Mouse (Mus musculus): ENCODE measurements around the gene Adamts1. TPM values are rescaled to one million over a fixed set of nuclear protein-coding genes. Genes with fewer than 3 reads are reported as not detected.

The Adamts1 gene
- 14.3 and 14.5 TPM in 2 replicates for polyA plus RNA-seq (2016; fragmentation: Nextera tagmentation; extraction: Ambion mirVana)

GRCm38 (mm10) chr16:85802954-85803353 is at the start of gene Adamts1:
Gene Adamts1, minus strand, starts transcription at chr16:85803113.
- ATAC-seq = peak; percentile 64
- H3K36me3 ChIP-seq = peaks cover 8% of the 10 kb centered on the region; the same call in 1 of the 2 replicates
- H3K9ac ChIP-seq = peak within 1 kb of the TSS; percentile 57
- WGBS (ENCODE audit: insufficient replicate concordance) = under 1% methylated on average over 26 of the region's 26 CpGs
- peaks cover 50% of the 10 kb centered on the region for H3K27me3 ChIP-seq (replicated peaks)
- peak within 1 kb of the TSS; percentile 67 for H3K4me2 ChIP-seq
- H3K4me1 ChIP-seq = peaks cover 8% of the 10 kb centered on the region; the same call in 1 of the 2 replicates
- peak within 1 kb of the TSS; percentile 61 for H3K27ac ChIP-seq
- H3K4me3 ChIP-seq = peak within 1 kb of the TSS; percentile 57
- no peaks in the 10 kb centered on the region for H3K9me3 ChIP-seq (replicated peaks)

GRCm38 (mm10) chr16:85827066-85827465 is 24.2 kb upstream of the Adamts1 start:
- H3K27ac ChIP-seq = no peak overlapping the region
- H3K36me3 ChIP-seq = no peaks in the 10 kb centered on the region
- H3K9ac ChIP-seq = no peak overlapping the region
- no peaks in the 10 kb centered on the region for H3K4me1 ChIP-seq
- no peak overlapping the region for H3K4me3 ChIP-seq
- ATAC-seq = no peak
- H3K9me3 ChIP-seq (replicated peaks) = no peaks in the 10 kb centered on the region
- no peak overlapping the region for H3K4me2 ChIP-seq
- no peaks in the 10 kb centered on the region for H3K27me3 ChIP-seq (replicated peaks)
- 51% methylated on average over 3 of the region's 3 CpGs for WGBS (ENCODE audit: insufficient replicate concordance)

- H3K4me3 ChIP-seq = no peak overlapping the region
- no peak for ATAC-seq
- no peaks in the 10 kb centered on the region for H3K9me3 ChIP-seq (replicated peaks)
- H3K36me3 ChIP-seq = no peaks in the 10 kb centered on the region
- H3K4me1 ChIP-seq = no peaks in the 10 kb centered on the region
- H3K9ac ChIP-seq = no peak overlapping the region
- no peak overlapping the region for H3K27ac ChIP-seq
- H3K27me3 ChIP-seq (replicated peaks) = no peaks in the 10 kb centered on the region
- 56% methylated on average over 5 of the region's 5 CpGs for WGBS (ENCODE audit: insufficient replicate concordance)
- H3K4me2 ChIP-seq = no peak overlapping the region
Observed at GRCm38 (mm10) chr16:85822330-85822916, 19.5 kb upstream of the Adamts1 start.

GRCm38 (mm10) chr16:85819808-85820458 is 17.0 kb upstream of the Adamts1 start:
- no peak overlapping the region for H3K4me2 ChIP-seq
- no peak overlapping the region for H3K4me3 ChIP-seq
- H3K4me1 ChIP-seq = no peaks in the 10 kb centered on the region
- no peaks in the 10 kb centered on the region for H3K27me3 ChIP-seq (replicated peaks)
- no peak overlapping the region for H3K9ac ChIP-seq
- ATAC-seq = no peak
- no peak overlapping the region for H3K27ac ChIP-seq
- 45% methylated on average over 5 of the region's 5 CpGs for WGBS (ENCODE audit: insufficient replicate concordance)
- H3K36me3 ChIP-seq = no peaks in the 10 kb centered on the region
- H3K9me3 ChIP-seq (replicated peaks) = no peaks in the 10 kb centered on the region

GRCm38 (mm10) chr16:85814116-85814515 is 11.2 kb upstream of the Adamts1 start:
- H3K9me3 ChIP-seq (replicated peaks) = no peaks in the 10 kb centered on the region
- 54% methylated on average over 2 of the region's 2 CpGs for WGBS (ENCODE audit: insufficient replicate concordance)

GRCm38 (mm10) chr16:85807626-85808025 is 4.7 kb upstream of the Adamts1 start:
- no peaks in the 10 kb centered on the region for H3K9me3 ChIP-seq (replicated peaks)
- no peaks in the 10 kb centered on the region for H3K36me3 ChIP-seq
- H3K4me1 ChIP-seq = peaks cover 3% of the 10 kb centered on the region; the same call in 1 of the 2 replicates
- no peak overlapping the region for H3K27ac ChIP-seq
- no peak overlapping the region for H3K4me2 ChIP-seq
- no peak overlapping the region for H3K4me3 ChIP-seq
- 8% methylated on average over 2 of the region's 2 CpGs for WGBS (ENCODE audit: insufficient replicate concordance)
- peaks cover 28% of the 10 kb centered on the region for H3K27me3 ChIP-seq (replicated peaks)
- H3K9ac ChIP-seq = no peak overlapping the region
- no peak for ATAC-seq

More at GRCm38 (mm10) chr16:85814116-85814515, 11.2 kb upstream of the Adamts1 start:
- Histone ChIP-seq H3K4me1 (no peaks in the 10 kb centered on the region), H3K36me3 (no peaks in the 10 kb centered on the region), H3K27ac (no peak overlapping the region), H3K27me3 (replicated peaks) (no peaks in the 10 kb centered on the region), H3K9ac (no peak overlapping the region), H3K4me3 (no peak overlapping the region), H3K4me2 (no peak overlapping the region)
- no peak for ATAC-seq

GRCm38 (mm10) chr16:85807072-85807471 is 4.2 kb upstream of the Adamts1 start:
- Histone ChIP-seq H3K27me3 (replicated peaks) (peaks cover 34% of the 10 kb centered on the region), H3K27ac (no peak overlapping the region), H3K4me3 (no peak overlapping the region), H3K9me3 (replicated peaks) (no peaks in the 10 kb centered on the region), H3K4me1 (peaks cover 6% of the 10 kb centered on the region; the same call in 1 of the 2 replicates), H3K36me3 (no peaks in the 10 kb centered on the region), H3K9ac (no peak overlapping the region), H3K4me2 (no peak overlapping the region)
- ATAC-seq = no peak
- 18% methylated on average over 3 of the region's 3 CpGs for WGBS (ENCODE audit: insufficient replicate concordance)

GRCm38 (mm10) chr16:85805581-85805980 is 2.7 kb upstream of the Adamts1 start:
- Histone ChIP-seq H3K4me3 (no peak overlapping the region), H3K9ac (no peak overlapping the region), H3K4me1 (peaks cover 8% of the 10 kb centered on the region; the same call in 1 of the 2 replicates), H3K4me2 (no peak overlapping the region), H3K9me3 (replicated peaks) (no peaks in the 10 kb centered on the region), H3K27me3 (replicated peaks) (peaks cover 49% of the 10 kb centered on the region), H3K27ac (no peak overlapping the region), H3K36me3 (no peaks in the 10 kb centered on the region)
- no peak for ATAC-seq
- WGBS (ENCODE audit: insufficient replicate concordance) = 59% methylated on average over 2 of the region's 2 CpGs

- H3K4me2 ChIP-seq = peak overlapping the region; percentile 67
- peak overlapping the region; percentile 61 for H3K27ac ChIP-seq
- peak overlapping the region; percentile 57 for H3K4me3 ChIP-seq
- no peak overlapping the region for H3K9ac ChIP-seq
- peaks cover 50% of the 10 kb centered on the region for H3K27me3 ChIP-seq (replicated peaks)
- peaks cover 6% of the 10 kb centered on the region; the same call in 1 of the 2 replicates for H3K36me3 ChIP-seq
- ATAC-seq = no peak; the same call in 1 of the 2 replicates
- no peaks in the 10 kb centered on the region for H3K9me3 ChIP-seq (replicated peaks)
- H3K4me1 ChIP-seq = peaks cover 8% of the 10 kb centered on the region; the same call in 1 of the 2 replicates
- WGBS (ENCODE audit: insufficient replicate concordance) = 2% methylated on average over 24 of the region's 25 CpGs
Observed at GRCm38 (mm10) chr16:85803613-85804551, 969 bp upstream of the Adamts1 start.

- H3K27me3 ChIP-seq (replicated peaks) = peaks cover 50% of the 10 kb centered on the region
- H3K4me2 ChIP-seq = peak overlapping the region; percentile 67
- peaks cover 15% of the 10 kb centered on the region; the same call in 1 of the 2 replicates for H3K36me3 ChIP-seq
- ATAC-seq = no peak
- peak overlapping the region; percentile 57 for H3K4me3 ChIP-seq
- H3K9ac ChIP-seq = peak overlapping the region; percentile 57
- H3K27ac ChIP-seq = peak overlapping the region; percentile 61
- 2% methylated on average over 67 of the region's 67 CpGs for WGBS (ENCODE audit: insufficient replicate concordance)
- peaks cover 8% of the 10 kb centered on the region; the same call in 1 of the 2 replicates for H3K4me1 ChIP-seq
- no peaks in the 10 kb centered on the region for H3K9me3 ChIP-seq (replicated peaks)
Observed at GRCm38 (mm10) chr16:85801971-85802811, 722 bp downstream of the Adamts1 start.

GRCm38 (mm10) chr16:85801252-85801651 is 1.7 kb downstream of the Adamts1 start:
- Histone ChIP-seq H3K36me3 (peaks cover 15% of the 10 kb centered on the region; the same call in 1 of the 2 replicates), H3K9ac (peak overlapping the region; percentile 57), H3K4me3 (peak overlapping the region; percentile 57), H3K27ac (peak overlapping the region; percentile 61; the same call in 1 of the 2 replicates), H3K27me3 (replicated peaks) (peaks cover 50% of the 10 kb centered on the region), H3K4me2 (peak overlapping the region; percentile 67), H3K4me1 (peaks cover 8% of the 10 kb centered on the region; the same call in 1 of the 2 replicates), H3K9me3 (replicated peaks) (no peaks in the 10 kb centered on the region)
- ATAC-seq = peak; percentile 70
- WGBS (ENCODE audit: insufficient replicate concordance) = 1% methylated on average over 23 of the region's 23 CpGs
